Mouse (Mus musculus): ENCODE data around the gene Sh2d3c. TPM values are rescaled to one million over a fixed set of nuclear protein-coding genes. Genes with fewer than 3 reads are reported as not detected.

Gene Sh2d3c
- polyA plus RNA-seq, 1 experiment from 2014 or later: 58.5 TPM

GRCm38 (mm10) chr2:32767241-32767640 lies 46.4 kb downstream of the Sh2d3c start:
- Histone ChIP-seq H3K4me3 (ENCODE audit: low read length) (no peak overlapping the region), H3K9ac (ENCODE audit: low read depth, low read length) (no peak overlapping the region), H3K36me3 (ENCODE audit: control insufficient read depth, insufficient read depth, low read length) (0 out of 2 replicates have a peak, but pooled peaks cover 4% of the 10 kb centered on the region), H3K4me1 (ENCODE audit: control insufficient read depth, insufficient read depth, low read depth, low read length) (no peaks in the 10 kb centered on the region), H3K27me3 (replicated peaks; ENCODE audit: control insufficient read depth, insufficient read depth, low read length) (no peaks in the 10 kb centered on the region), H3K27ac (ENCODE audit: low read depth, low read length) (no peak overlapping the region), H3K4me2 (ENCODE audit: low read length) (no peak overlapping the region), H3K9me3 (ENCODE audit: control insufficient read depth, low read length) (no peaks in the 10 kb centered on the region)
- ATAC-seq: no peak
- 73% methylated on average over 12 of the region's 12 CpGs for WGBS

- ATAC-seq: no peak
- no peaks in the 10 kb centered on the region for H3K9me3 ChIP-seq (ENCODE audit: control insufficient read depth, low read length)
- H3K36me3 ChIP-seq (ENCODE audit: control insufficient read depth, insufficient read depth, low read length): no peaks in the 10 kb centered on the region
- no peak overlapping the region for H3K9ac ChIP-seq (ENCODE audit: low read depth, low read length)
- no peak overlapping the region for H3K27ac ChIP-seq (ENCODE audit: low read depth, low read length)
- H3K4me1 ChIP-seq (ENCODE audit: control insufficient read depth, insufficient read depth, low read depth, low read length): no peaks in the 10 kb centered on the region
- 58% methylated on average over 19 of the region's 19 CpGs for WGBS
- H3K27me3 ChIP-seq (replicated peaks; ENCODE audit: control insufficient read depth, insufficient read depth, low read length): no peaks in the 10 kb centered on the region
- no peak overlapping the region for H3K4me3 ChIP-seq (ENCODE audit: low read length)
- H3K4me2 ChIP-seq (ENCODE audit: low read length): no peak overlapping the region
These were observed 47.9 kb downstream of the Sh2d3c start for GRCm38 (mm10) chr2:32768661-32769285.

DNA sequence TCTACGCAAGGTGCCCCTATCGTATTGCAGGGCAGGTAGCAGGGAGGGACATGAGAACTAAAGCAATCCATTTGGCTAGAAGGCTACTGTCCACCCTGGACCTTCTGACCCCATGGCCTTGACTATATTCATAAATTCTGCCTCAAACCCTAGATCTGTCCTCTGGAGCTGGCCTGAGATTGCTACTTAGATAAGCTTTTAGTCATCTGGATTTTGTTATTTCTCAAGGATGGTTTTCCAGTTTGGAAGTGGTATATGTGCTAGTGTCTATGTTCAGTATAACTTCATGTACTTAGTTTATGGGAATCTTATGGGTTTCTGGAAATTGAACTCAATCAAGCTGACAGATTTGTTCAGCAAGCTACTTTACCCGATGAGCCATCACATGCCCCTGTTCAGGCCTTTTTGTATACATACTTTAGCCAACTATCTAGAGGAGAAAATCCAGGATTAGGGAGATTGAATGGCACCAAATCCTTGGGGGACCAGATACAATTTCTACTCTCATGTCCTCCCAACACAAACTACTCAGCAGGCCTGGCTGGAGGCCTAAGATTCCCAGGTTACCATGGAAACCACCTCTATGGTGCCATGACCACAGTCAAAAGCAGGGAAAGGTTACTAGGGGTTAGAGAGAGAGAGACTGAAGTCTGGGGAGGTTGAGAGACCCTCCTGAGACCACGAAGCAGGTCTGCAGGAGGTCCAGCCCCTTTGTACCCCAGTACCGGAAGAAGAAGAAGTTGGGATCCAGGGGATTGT lies 48.7 kb downstream of the Sh2d3c start:
- H3K9ac ChIP-seq (ENCODE audit: low read depth, low read length): no peak overlapping the region
- no peaks in the 10 kb centered on the region for H3K27me3 ChIP-seq (replicated peaks; ENCODE audit: control insufficient read depth, insufficient read depth, low read length)
- ATAC-seq: no peak
- no peaks in the 10 kb centered on the region for H3K36me3 ChIP-seq (ENCODE audit: control insufficient read depth, insufficient read depth, low read length)
- WGBS: 60% methylated on average over 5 of the region's 5 CpGs
- no peaks in the 10 kb centered on the region for H3K9me3 ChIP-seq (ENCODE audit: control insufficient read depth, low read length)
- no peaks in the 10 kb centered on the region; the same call in 1 of the 2 replicates for H3K4me1 ChIP-seq (ENCODE audit: control insufficient read depth, insufficient read depth, low read depth, low read length)
- no peak overlapping the region for H3K4me3 ChIP-seq (ENCODE audit: low read length)
- H3K27ac ChIP-seq (ENCODE audit: low read depth, low read length): no peak overlapping the region
- no peak overlapping the region for H3K4me2 ChIP-seq (ENCODE audit: low read length)

GRCm38 (mm10) chr2:32771886-32772285 lies 51.0 kb downstream of the Sh2d3c start:
- 42% methylated on average over 12 of the region's 12 CpGs for WGBS
- no peak overlapping the region for H3K4me2 ChIP-seq (ENCODE audit: low read length)
- H3K27me3 ChIP-seq (replicated peaks; ENCODE audit: control insufficient read depth, insufficient read depth, low read length): no peaks in the 10 kb centered on the region
- H3K9ac ChIP-seq (ENCODE audit: low read depth, low read length): no peak overlapping the region
- H3K9me3 ChIP-seq (ENCODE audit: control insufficient read depth, low read length): no peaks in the 10 kb centered on the region
- H3K4me3 ChIP-seq (ENCODE audit: low read length): no peak overlapping the region
- no peak for ATAC-seq
- no peaks in the 10 kb centered on the region for H3K36me3 ChIP-seq (ENCODE audit: control insufficient read depth, insufficient read depth, low read length)
- no peak overlapping the region for H3K27ac ChIP-seq (ENCODE audit: low read depth, low read length)
- peaks cover 14% of the 10 kb centered on the region for H3K4me1 ChIP-seq (ENCODE audit: control insufficient read depth, insufficient read depth, low read depth, low read length)

DNA sequence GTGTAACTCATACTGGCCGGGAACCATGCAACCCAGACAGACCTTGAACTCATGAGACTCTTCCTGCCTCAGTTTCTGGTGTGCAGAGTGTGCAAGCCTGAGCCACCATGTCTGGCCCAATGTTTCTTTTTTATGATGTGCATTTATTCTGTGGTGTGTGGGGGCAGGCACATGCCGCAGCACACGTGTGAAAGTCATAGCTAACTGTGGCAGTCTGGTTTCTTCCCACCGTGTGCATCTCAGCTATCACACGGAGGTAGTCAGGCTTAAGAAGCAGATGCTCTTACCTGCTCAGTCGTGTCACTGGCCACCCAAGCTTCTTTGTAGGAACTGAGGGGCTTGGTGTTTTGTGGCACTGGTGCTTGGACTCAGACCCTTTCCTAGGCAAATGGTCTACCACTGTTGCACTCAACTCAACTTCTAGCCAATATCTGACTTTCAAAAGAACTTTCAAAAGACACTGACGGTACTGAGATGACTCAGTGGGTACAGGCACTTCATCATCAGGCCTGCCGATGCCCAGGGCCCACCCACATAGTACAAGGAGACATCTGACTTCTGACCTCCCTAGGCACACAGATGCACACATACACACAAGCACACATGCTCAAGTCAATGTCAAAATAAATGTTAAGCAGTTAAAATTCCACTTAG lies 51.9 kb downstream of the Sh2d3c start:
- peaks cover 14% of the 10 kb centered on the region for H3K4me1 ChIP-seq (ENCODE audit: control insufficient read depth, insufficient read depth, low read depth, low read length)
- no peaks in the 10 kb centered on the region for H3K36me3 ChIP-seq (ENCODE audit: control insufficient read depth, insufficient read depth, low read length)
- no peak overlapping the region for H3K4me3 ChIP-seq (ENCODE audit: low read length)
- 87% methylated on average over 8 of the region's 8 CpGs for WGBS
- no peaks in the 10 kb centered on the region for H3K27me3 ChIP-seq (replicated peaks; ENCODE audit: control insufficient read depth, insufficient read depth, low read length)
- no peak overlapping the region for H3K27ac ChIP-seq (ENCODE audit: low read depth, low read length)
- H3K9ac ChIP-seq (ENCODE audit: low read depth, low read length): no peak overlapping the region
- no peaks in the 10 kb centered on the region for H3K9me3 ChIP-seq (ENCODE audit: control insufficient read depth, low read length)
- ATAC-seq: no peak
- H3K4me2 ChIP-seq (ENCODE audit: low read length): no peak overlapping the region

- peak within 1 kb of the TSS; percentile 70 for H3K9ac ChIP-seq (ENCODE audit: low read depth, low read length)
- no peaks in the 10 kb centered on the region for H3K9me3 ChIP-seq (ENCODE audit: control insufficient read depth, low read length)
- H3K4me1 ChIP-seq (ENCODE audit: control insufficient read depth, insufficient read depth, low read depth, low read length): peaks cover 14% of the 10 kb centered on the region
- peak within 1 kb of the TSS; percentile 69 for H3K4me3 ChIP-seq (ENCODE audit: low read length)
- peak; percentile 99 for ATAC-seq
- H3K27me3 ChIP-seq (replicated peaks; ENCODE audit: control insufficient read depth, insufficient read depth, low read length): no peaks in the 10 kb centered on the region
- peak within 1 kb of the TSS; percentile 77 for H3K27ac ChIP-seq (ENCODE audit: low read depth, low read length)
- no peaks in the 10 kb centered on the region for H3K36me3 ChIP-seq (ENCODE audit: control insufficient read depth, insufficient read depth, low read length)
- H3K4me2 ChIP-seq (ENCODE audit: low read length): peak within 1 kb of the TSS; percentile 90
- under 1% methylated on average over 46 of the region's 46 CpGs for WGBS
These were observed 54.7 kb downstream of the Sh2d3c start, which contains the start of the genes Ttc16 and Ptrh1 for GRCm38 (mm10) chr2:32775359-32776074. Gene Ttc16, minus strand, starts transcription at chr2:32775633. Gene Ptrh1, plus strand, starts transcription at chr2:32775786.

DNA sequence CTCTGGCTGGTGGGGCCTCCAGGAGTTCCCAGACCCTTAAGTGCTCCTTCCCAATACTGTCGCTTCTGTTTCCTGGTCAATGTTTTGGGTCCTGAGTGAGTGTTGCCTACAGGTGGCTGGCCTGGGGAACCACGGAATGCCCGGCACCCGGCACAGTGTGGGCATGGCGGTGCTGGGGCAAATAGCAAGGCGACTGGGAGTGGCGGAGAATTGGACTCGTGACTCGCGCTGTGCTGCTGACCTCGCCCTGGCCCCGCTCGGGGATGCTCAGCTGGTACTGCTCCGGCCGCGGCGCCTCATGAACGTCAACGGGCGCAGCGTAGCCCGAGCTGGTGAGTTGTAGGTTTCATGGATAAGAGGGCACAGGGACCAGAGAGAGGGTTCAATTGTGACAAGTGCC lies 55.3 kb downstream of the Sh2d3c start:
- no peaks in the 10 kb centered on the region for H3K36me3 ChIP-seq (ENCODE audit: control insufficient read depth, insufficient read depth, low read length)
- H3K27me3 ChIP-seq (replicated peaks; ENCODE audit: control insufficient read depth, insufficient read depth, low read length): no peaks in the 10 kb centered on the region
- H3K4me1 ChIP-seq (ENCODE audit: control insufficient read depth, insufficient read depth, low read depth, low read length): peaks cover 14% of the 10 kb centered on the region
- H3K4me3 ChIP-seq (ENCODE audit: low read length): peak overlapping the region; percentile 69
- 27% methylated on average over 22 of the region's 22 CpGs for WGBS
- peak overlapping the region; percentile 70 for H3K9ac ChIP-seq (ENCODE audit: low read depth, low read length)
- ATAC-seq: no peak
- no peaks in the 10 kb centered on the region for H3K9me3 ChIP-seq (ENCODE audit: control insufficient read depth, low read length)
- H3K4me2 ChIP-seq (ENCODE audit: low read length): peak overlapping the region; percentile 90
- H3K27ac ChIP-seq (ENCODE audit: low read depth, low read length): no peak overlapping the region

DNA sequence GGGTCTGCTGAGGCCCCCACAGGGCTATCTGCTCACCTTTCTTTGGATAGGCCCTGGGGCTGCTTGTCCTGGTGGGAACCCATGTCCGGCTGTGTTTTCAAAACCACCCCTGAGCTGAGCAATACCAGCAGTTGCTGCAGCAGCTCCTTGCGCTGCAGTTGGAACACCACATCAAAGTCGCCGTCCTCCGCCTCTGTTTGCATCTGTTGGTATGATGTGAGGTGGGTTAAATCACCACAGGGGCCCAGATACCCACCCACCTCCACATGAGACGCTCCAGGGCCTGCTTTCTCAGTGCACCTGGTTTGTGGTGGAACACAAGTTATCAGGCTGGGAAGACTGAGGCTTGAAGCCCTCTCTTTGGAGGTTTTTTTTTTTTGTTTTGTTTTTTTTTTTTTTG lies 57.2 kb downstream of the Sh2d3c start:
- no peak overlapping the region for H3K4me3 ChIP-seq (ENCODE audit: low read length)
- H3K4me2 ChIP-seq (ENCODE audit: low read length): no peak overlapping the region
- no peak for ATAC-seq
- no peak overlapping the region for H3K27ac ChIP-seq (ENCODE audit: low read depth, low read length)
- H3K27me3 ChIP-seq (replicated peaks; ENCODE audit: control insufficient read depth, insufficient read depth, low read length): no peaks in the 10 kb centered on the region
- H3K4me1 ChIP-seq (ENCODE audit: control insufficient read depth, insufficient read depth, low read depth, low read length): peaks cover 14% of the 10 kb centered on the region
- WGBS: 92% methylated on average over 6 of the region's 6 CpGs
- no peaks in the 10 kb centered on the region for H3K36me3 ChIP-seq (ENCODE audit: control insufficient read depth, insufficient read depth, low read length)
- no peak overlapping the region for H3K9ac ChIP-seq (ENCODE audit: low read depth, low read length)
- no peaks in the 10 kb centered on the region for H3K9me3 ChIP-seq (ENCODE audit: control insufficient read depth, low read length)
